8 mouse cellular contexts compared by ENCODE assay signal in the genomic region with DNA sequence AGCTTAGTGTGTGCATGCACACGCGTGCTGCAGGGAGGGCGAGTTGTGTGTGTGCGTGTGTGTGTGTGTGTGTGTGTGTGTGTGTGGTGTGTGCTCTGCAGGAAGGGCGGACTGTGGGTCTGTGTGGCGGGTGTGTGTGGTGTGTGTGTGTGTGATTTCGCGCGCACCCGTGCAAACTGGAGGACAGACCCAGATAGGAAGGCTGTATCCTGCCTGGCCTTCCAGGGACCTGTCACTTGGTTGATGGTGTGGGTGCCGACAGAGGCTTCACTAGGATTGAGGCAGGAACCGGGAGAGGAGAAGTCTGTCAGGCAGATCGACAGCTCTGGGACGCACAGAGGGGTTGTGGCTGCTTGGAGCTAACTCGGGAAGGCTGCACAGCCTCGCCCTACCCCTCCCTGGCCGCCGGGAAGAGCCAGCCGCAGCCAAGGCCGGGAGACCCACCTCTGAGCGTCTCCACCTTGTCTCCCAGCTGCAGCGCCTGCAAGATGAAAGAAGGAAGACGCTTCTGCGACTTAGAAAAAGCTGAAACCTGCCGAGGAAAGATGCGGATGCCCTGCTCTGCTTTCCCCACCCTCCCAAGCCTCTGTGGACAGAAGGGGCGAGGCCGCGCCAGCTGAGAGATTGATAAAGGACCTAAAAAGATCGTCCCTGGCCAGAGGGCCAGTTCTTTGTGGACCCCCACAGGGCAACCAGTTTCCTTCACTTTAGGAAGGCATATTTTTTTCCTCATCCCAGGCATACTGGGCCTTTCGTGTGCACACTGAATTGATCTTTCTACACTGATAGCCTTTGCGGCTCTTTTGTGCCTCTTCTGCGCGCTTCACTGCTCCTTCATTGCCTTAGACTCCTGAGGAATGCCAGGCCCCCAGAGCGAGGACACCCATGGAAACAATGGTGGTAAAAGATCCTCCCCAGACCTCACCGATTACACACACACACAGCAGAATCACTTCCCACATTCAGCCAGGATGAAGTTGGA. TPM values are rescaled to one million over a fixed set of nuclear protein-coding genes. Genes with fewer than 3 reads are reported as not detected.
DNase-seq lines count a peak whose midpoint lies in the region; ATAC-seq and TF ChIP-seq lines count a peak whose summit lies in the region.

No protein-coding gene starts in this region.

- peak overlapping the region; percentile 80 for H3K4me3 ChIP-seq in layer of hippocampus, adult 2 months
- peak overlapping the region; percentile 98 for H3K4me3 ChIP-seq in gastrocnemius, adult 2 months
- H3K4me3 ChIP-seq in hindbrain, embryonic 15.5 days = peak overlapping the region; percentile 92

- no peaks in the 10 kb centered on the region for H3K36me3 ChIP-seq in hindbrain, embryonic 15.5 days

- peak overlapping the region; percentile 98 for H3K27ac ChIP-seq in layer of hippocampus, adult 2 months
- peak overlapping the region; percentile 97 for H3K27ac ChIP-seq in gastrocnemius, adult 2 months
- peak overlapping the region; percentile 98 for H3K27ac ChIP-seq in hindbrain, embryonic 15.5 days (replicated peaks)

- peak; percentile 88 for ATAC-seq in hindbrain, embryonic 15.5 days (ENCODE audit: low FRiP score, low read depth)
- ATAC-seq in megakaryocyte progenitor cell, adult 5-6 weeks (replicated peaks; ENCODE audit: poor library complexity) = peak; percentile 9; the same call in 1 of the 2 replicates

- DNase-seq in layer of hippocampus, adult 2 months (ENCODE audit: low spot score in 2 of 2) = peak; percentile 33 to 36
- DNase-seq in layer of hippocampus, adult 9-10 months (ENCODE audit: low spot score) = no peak
- DNase-seq in cerebellum, postnatal 10 days = peak; percentile 69 to 70
- DNase-seq in gastrocnemius, adult 2 months = peak; percentile 67
- DNase-seq in left cerebral cortex, postnatal 25 days (ENCODE audit: low spot score in 2 of 2) = peak; percentile 60 to 61
- peak; percentile 7 to 16 for DNase-seq in spleen, adult 18-20 months

- H3K9ac ChIP-seq in hindbrain, embryonic 15.5 days = peak overlapping the region; percentile 99

- TF ChIP-seq CTCF in layer of hippocampus, adult 2 months (conservative IDR thresholded peaks at IDR 0.05) = no peak
- no peak for TF ChIP-seq CTCF in gastrocnemius, adult 2 months (IDR thresholded peaks at IDR 0.05)

- no peaks in the 10 kb centered on the region for H3K9me3 ChIP-seq in hindbrain, embryonic 15.5 days

- peak overlapping the region; percentile 62 for H3K4me2 ChIP-seq in hindbrain, embryonic 15.5 days

- WGBS in hindbrain, embryonic 15.5 days = under 1% methylated on average over 35 of the region's 36 CpGs

- H3K4me1 ChIP-seq in hindbrain, embryonic 15.5 days (replicated peaks) = peaks cover 37% of the 10 kb centered on the region

- intact Hi-C loops in gastrocnemius, adult 2 months (cut with DNase I) = loop anchor here (5.0 kb wide), 2 partner anchors 76 to 131 kb away; no protein-coding TSS in a partner anchor
- intact Hi-C loops in left cerebral cortex, postnatal 25 days (cut with DNase I) = loop anchor here (2.0 to 5.0 kb wide), 3 partner anchors 76 to 269 kb away; no protein-coding TSS in a partner anchor

- H3K27me3 ChIP-seq in hindbrain, embryonic 15.5 days = no peaks in the 10 kb centered on the region

RNA-seq across cellular contexts. Expression of a gene that starts 0.9 kb away (rescaled TPM):
- total RNA-seq in layer of hippocampus, adult 2 months (2021) = 10 to 100 TPM; 74.2 to 76.0 TPM
- total RNA-seq in gastrocnemius, adult 2 months (2021) = 10 to 100 TPM; 66.2 to 72.2 TPM
- 33.9 and 34.2 TPM in 2 replicates for polyA plus RNA-seq in hindbrain, embryonic 15.5 days (2015; fragmentation: Nextera tagmentation; extraction: Ambion mirVana)
- 10 to 100 TPM; 75.9 to 85.4 TPM for total RNA-seq in left cerebral cortex, postnatal 25 days (2021)
- 14.8 and 15.5 TPM in 2 replicates for total RNA-seq in megakaryocyte progenitor cell, adult 5-6 weeks (2015)
- total RNA-seq in megakaryocyte progenitor cell, adult 5-6 weeks (2017) = 9.7 and 15.8 TPM in 2 replicates

Comparison
In these comparisons a context has a peak if more than half of its experiments do, and no peak if none do; other contexts are left out.
1. RNA of a gene that starts 0.9 kb away (total RNA-seq): 75.9 to 85.4 TPM in left cerebral cortex, postnatal 25 days, 74.2 to 76.0 TPM in layer of hippocampus, adult 2 months and 66.2 to 72.2 TPM in gastrocnemius, adult 2 months; 9.7 to 15.8 TPM in megakaryocyte progenitor cell, adult 5-6 weeks; every median in the first group is over 4 times any median in the second.
2. Peak in every context shown above with its lines, with median percentiles within 50 percentile points of each other: H3K27ac ChIP-seq and H3K4me3 ChIP-seq.